In the genomic region with DNA sequence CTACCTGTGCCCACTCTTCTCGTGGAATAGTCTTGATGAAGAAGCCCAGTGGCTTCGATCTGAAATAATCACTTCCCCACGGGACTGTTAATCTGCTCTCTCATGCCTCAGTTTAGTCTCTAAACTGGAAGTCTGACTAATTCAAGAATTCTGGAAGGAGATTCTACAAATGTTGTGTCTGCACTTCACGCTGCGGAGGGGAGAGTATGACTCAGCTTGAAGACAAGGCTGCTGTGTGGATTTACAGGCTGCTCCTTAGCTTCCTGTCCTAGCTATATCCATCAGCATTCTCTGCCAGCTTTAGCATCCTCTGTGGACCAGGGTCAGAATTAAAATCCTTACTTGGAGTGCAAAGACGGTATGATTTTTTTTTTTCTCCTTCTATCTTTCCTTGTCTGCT, we compare ENCODE assay signal across 31 mouse cellular contexts.
DNase-seq lines count a peak whose midpoint lies in the region; ATAC-seq and TF ChIP-seq lines count a peak whose summit lies in the region.
"Had no signal": no experiment of that assay in that cellular context is flagged by ENCODE, and none has a peak within 500 bp of the region (broad histone marks: within the 10 kb centered on the region; RNA-seq: fewer than 3 reads in every experiment).

No protein-coding gene starts in this region.

- H3K9ac ChIP-seq in hindbrain, embryonic 16.5 days (ENCODE audit: low read depth, low read length): no peak overlapping the region
- no peak overlapping the region for H3K9ac ChIP-seq in intestine, embryonic 16.5 days (ENCODE audit: low read depth, low read length)
- H3K9ac ChIP-seq: embryonic facial prominence, embryonic 12.5 days; embryonic facial prominence, embryonic 15.5 days; forebrain, embryonic 12.5 days; forebrain, embryonic 15.5 days; heart, embryonic 13.5 days; hindbrain, embryonic 13.5 days had no signal

- H3K27ac ChIP-seq in hindbrain, embryonic 10.5 days: 0 out of 2 replicates have a peak overlapping the region, but pooled peaks have one; percentile 1
- no peak overlapping the region for H3K27ac ChIP-seq in hindbrain, embryonic 16.5 days (ENCODE audit: low read depth, low read length)
- H3K27ac ChIP-seq in intestine, embryonic 16.5 days (ENCODE audit: low read length): no peak overlapping the region
- H3K27ac ChIP-seq: embryonic facial prominence, embryonic 12.5 days; embryonic facial prominence, embryonic 15.5 days; forebrain, embryonic 12.5 days; forebrain, embryonic 15.5 days; gastrocnemius, adult 2 months; heart, embryonic 13.5 days; hindbrain, embryonic 13.5 days; hindbrain, postnatal 0 days had no signal

- WGBS in hindbrain, embryonic 10.5 days: 82% methylated on average over 6 of the region's 6 CpGs
- 71% methylated on average over 6 of the region's 6 CpGs for WGBS in hindbrain, embryonic 16.5 days
- 70% methylated on average over 6 of the region's 6 CpGs for WGBS in intestine, embryonic 16.5 days

- no peak for ATAC-seq in hindbrain, embryonic 16.5 days
- no peak for ATAC-seq in intestine, embryonic 16.5 days
- ATAC-seq: activated CD4-positive, CD25-positive, alpha-beta regulatory T cell, adult 4 months; forebrain, embryonic 15.5 days; hindbrain, postnatal 0 days; inflammation-experienced regulatory T-cells, adult 6 months; intestine, postnatal 0 days had no signal

- TF ChIP-seq POLR2A in myocyte (IDR thresholded peaks at IDR 0.05; ENCODE audit: insufficient read length, low read depth): no peak

- no peaks in the 10 kb centered on the region for H3K79me2 ChIP-seq in myocyte (ENCODE audit: control insufficient read depth, insufficient read depth)

- H3K4me1 ChIP-seq in hindbrain, embryonic 10.5 days (replicated peaks): peaks cover 53% of the 10 kb centered on the region
- H3K4me1 ChIP-seq in hindbrain, embryonic 16.5 days (ENCODE audit: control insufficient read depth, insufficient read depth, low read depth, low read length): no peaks in the 10 kb centered on the region; the same call in 1 of the 2 replicates
- H3K4me1 ChIP-seq in intestine, embryonic 16.5 days (ENCODE audit: control insufficient read depth, insufficient read depth, low read length): peaks cover 1% of the 10 kb centered on the region; the same call in 1 of the 2 replicates

- H3ac ChIP-seq in myocyte (ENCODE audit: control insufficient read depth, insufficient read length): no peak overlapping the region

- H3K4me3 ChIP-seq in hindbrain, embryonic 10.5 days: no peak overlapping the region
- H3K4me3 ChIP-seq in hindbrain, embryonic 16.5 days (ENCODE audit: low read length): no peak overlapping the region
- H3K4me3 ChIP-seq in myocyte: no peak overlapping the region
- H3K4me3 ChIP-seq in intestine, embryonic 16.5 days (ENCODE audit: low read length): no peak overlapping the region
- H3K4me3 ChIP-seq: embryonic facial prominence, embryonic 12.5 days; embryonic facial prominence, embryonic 15.5 days; forebrain, embryonic 12.5 days; forebrain, embryonic 15.5 days; gastrocnemius, adult 2 months; heart, embryonic 13.5 days; hindbrain, embryonic 13.5 days had no signal

- H3K4me2 ChIP-seq in hindbrain, embryonic 16.5 days (ENCODE audit: low read length): no peak overlapping the region
- H3K4me2 ChIP-seq in myocyte (ENCODE audit: low read depth): peak overlapping the region; percentile 56
- no peak overlapping the region for H3K4me2 ChIP-seq in intestine, embryonic 16.5 days (ENCODE audit: low read depth, low read length)
- H3K4me2 ChIP-seq: embryonic facial prominence, embryonic 12.5 days; embryonic facial prominence, embryonic 15.5 days; forebrain, embryonic 12.5 days; forebrain, embryonic 15.5 days; heart, embryonic 13.5 days; hindbrain, embryonic 13.5 days had no signal

- H3K27me3 ChIP-seq in hindbrain, embryonic 10.5 days (ENCODE audit: insufficient read depth, poor library complexity, severe bottlenecking): no peaks in the 10 kb centered on the region
- H3K27me3 ChIP-seq in hindbrain, embryonic 16.5 days (replicated peaks; ENCODE audit: control insufficient read depth, insufficient read depth, low read length): no peaks in the 10 kb centered on the region
- no peaks in the 10 kb centered on the region for H3K27me3 ChIP-seq in myocyte (ENCODE audit: control insufficient read depth, insufficient read depth, insufficient read length)
- H3K27me3 ChIP-seq in intestine, embryonic 16.5 days (replicated peaks; ENCODE audit: control insufficient read depth, insufficient read depth, low read length): no peaks in the 10 kb centered on the region
- H3K27me3 ChIP-seq: CH12.LX; embryonic facial prominence, embryonic 12.5 days; embryonic facial prominence, embryonic 15.5 days; forebrain, embryonic 12.5 days; forebrain, embryonic 15.5 days; heart, embryonic 13.5 days; hindbrain, embryonic 13.5 days had no signal

- H3K36me3 ChIP-seq in hindbrain, embryonic 10.5 days: no peaks in the 10 kb centered on the region
- no peaks in the 10 kb centered on the region for H3K36me3 ChIP-seq in hindbrain, embryonic 16.5 days (ENCODE audit: control insufficient read depth, insufficient read depth, low read length)
- H3K36me3 ChIP-seq in myocyte (ENCODE audit: control insufficient read depth, insufficient read depth): no peaks in the 10 kb centered on the region
- H3K36me3 ChIP-seq in intestine, embryonic 16.5 days (ENCODE audit: control insufficient read depth, insufficient read depth, low read length): no peaks in the 10 kb centered on the region
- H3K36me3 ChIP-seq: embryonic facial prominence, embryonic 12.5 days; embryonic facial prominence, embryonic 15.5 days; forebrain, embryonic 12.5 days; forebrain, embryonic 15.5 days; heart, embryonic 13.5 days; hindbrain, embryonic 13.5 days had no signal

- no peak for DNase-seq in hindbrain, embryonic 10.5 days (ENCODE audit: low spot score)
- DNase-seq in 3T3-L1 (ENCODE audit: low read depth, low spot score): peak; percentile 79
- DNase-seq in NIH3T3 (ENCODE audit: low read depth): peak; percentile 62
- no peak for DNase-seq in urinary bladder, adult 18-20 months (ENCODE audit: low spot score in 2 of 2)
- DNase-seq in urinary bladder, adult 2 months (ENCODE audit: low spot score): no peak
- DNase-seq: adrenal gland, adult 8-10 months; adrenal gland, postnatal 25 days; B cell, adult 2 months; cerebellum, adult 18-20 months; cerebellum, adult 9-10 months; cerebellum, postnatal 14 days; gastrocnemius, adult 2 months; gastrocnemius, postnatal 14 days; heart, adult 18-20 months; heart, postnatal 14 days; kidney, adult 2 months had no signal

- no peaks in the 10 kb centered on the region for H3K9me3 ChIP-seq in hindbrain, embryonic 10.5 days
- H3K9me3 ChIP-seq in hindbrain, embryonic 16.5 days (ENCODE audit: control insufficient read depth, low read length): no peaks in the 10 kb centered on the region
- H3K9me3 ChIP-seq in intestine, embryonic 16.5 days (ENCODE audit: control insufficient read depth, low read length): no peaks in the 10 kb centered on the region
- H3K9me3 ChIP-seq: embryonic facial prominence, embryonic 12.5 days; embryonic facial prominence, embryonic 15.5 days; forebrain, embryonic 12.5 days; forebrain, embryonic 15.5 days; G1E; heart, embryonic 13.5 days; hindbrain, embryonic 13.5 days had no signal

TF ChIP-seq in myocyte, 11 proteins besides CTCF, POLR2A, EP300 and RAD21:
- TF ChIP-seq MYOG (IDR thresholded peaks at IDR 0.05; ENCODE audit: control insufficient read depth in 1 of 3, insufficient read depth in 1 of 3, insufficient read length in 2 of 3, low read depth in 2 of 3) (no peak), MAX (IDR thresholded peaks at IDR 0.05; ENCODE audit: low read depth) (no peak)

Comparison
In these comparisons a context has a peak if more than half of its experiments do, and no peak if none do; other contexts are left out.
1. DNase-seq: peak in 3T3-L1 (single experiment) and NIH3T3 (single experiment); none in hindbrain, embryonic 10.5 days (single experiment), urinary bladder, adult 18-20 months (0 of 2) and urinary bladder, adult 2 months (single experiment).